Mouse (Mus musculus) kidney, postnatal 25 days (tissue): ENCODE results near the gene Nfkbib.

Source experiments
- DNase-seq, 2 experiments: peaks; one replicate each; pipeline ENCODE4 v3.0.0; 2021; ENCODE audit warnings: mixed read lengths in 2 of 2

The Nfkbib gene

DNA sequence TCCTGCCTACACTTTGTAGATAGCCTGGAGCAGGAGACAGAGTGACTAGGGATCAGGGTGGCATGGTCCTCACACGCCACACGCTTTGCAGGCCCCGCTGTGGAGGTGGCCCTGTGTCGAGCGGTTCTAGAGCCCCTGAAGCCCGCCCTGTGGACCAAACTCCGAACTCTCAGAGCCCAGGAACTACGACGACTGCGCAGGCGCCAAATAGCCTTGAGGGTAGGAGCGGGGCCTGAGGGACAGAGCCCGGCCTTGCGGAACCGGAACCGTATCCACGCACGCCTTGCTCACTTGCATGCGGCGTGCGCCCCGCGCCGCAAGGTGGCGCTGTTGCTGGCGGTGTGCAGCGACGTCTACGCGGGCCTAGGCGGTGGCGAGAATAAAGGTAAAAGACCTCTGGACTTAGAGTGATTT is 29.3 kb upstream of the Nfkbib start:
- DNase-seq, result peak; percentile 89 to 91

- DNase-seq, result no peak
These were observed 28.5 kb upstream of the Nfkbib start for GRCm38 (mm10) chr7:28795832-28796231.

- no peak for DNase-seq
These were observed 27.2 kb upstream of the Nfkbib start for GRCm38 (mm10) chr7:28794496-28794895.

DNA sequence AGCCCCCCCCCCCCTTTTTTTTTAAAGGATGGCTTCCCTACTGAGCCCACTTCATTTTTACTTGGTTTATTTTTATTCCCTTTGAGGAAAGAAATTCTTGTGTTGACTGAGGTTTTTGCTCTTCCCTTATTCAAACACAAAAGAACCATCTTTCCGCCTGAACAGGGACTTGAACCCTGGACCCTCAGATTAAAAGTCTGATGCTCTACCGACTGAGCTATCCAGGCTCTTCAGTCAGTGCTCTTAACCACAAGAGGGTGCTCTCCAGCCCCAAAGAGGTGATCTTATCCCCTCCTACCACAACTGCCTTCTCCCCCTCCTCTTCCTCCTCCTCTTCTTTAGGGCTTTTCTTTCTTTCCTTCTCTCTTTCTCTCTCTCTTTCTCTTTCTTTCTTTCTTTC is 26.5 kb upstream of the Nfkbib start:
- DNase-seq, result peak; percentile 62

DNA sequence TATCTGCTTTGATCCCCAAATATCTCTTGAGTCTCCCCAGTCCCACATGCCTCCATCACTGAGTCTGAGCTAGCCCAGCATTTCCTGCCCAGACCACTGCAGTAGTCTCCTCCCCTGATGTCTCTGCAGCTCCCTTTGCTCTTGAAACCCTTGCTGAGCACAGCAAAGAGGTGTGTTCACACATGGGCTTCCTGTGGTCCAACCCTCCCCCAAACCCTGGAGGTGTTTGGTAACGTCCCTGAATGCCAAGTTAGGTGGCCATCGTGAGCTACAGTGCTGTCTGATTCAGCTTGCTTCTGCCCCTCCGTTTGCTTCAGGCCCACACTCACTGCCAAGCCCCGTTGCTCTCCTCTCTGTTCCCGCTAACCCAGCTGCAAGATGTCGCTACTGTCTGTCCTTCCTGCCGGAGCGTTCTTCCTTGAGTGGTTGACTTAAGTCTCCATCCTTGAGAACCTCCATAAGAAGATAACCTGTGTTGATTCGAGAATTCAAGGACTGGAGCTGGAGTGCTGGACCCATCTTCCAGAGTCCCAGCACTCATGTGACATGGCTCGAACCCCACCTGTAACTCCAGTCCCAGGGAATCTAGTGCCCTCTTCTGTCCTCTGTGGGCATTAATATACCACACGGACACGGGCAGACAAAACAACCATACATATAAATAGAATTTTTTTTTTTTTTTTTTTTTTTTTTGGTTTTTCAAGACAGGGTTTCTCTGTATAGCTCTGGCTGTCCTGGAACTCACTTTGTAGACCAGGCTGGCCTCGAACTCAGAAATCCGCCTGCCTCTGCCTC is 25.3 kb upstream of the Nfkbib start:
- DNase-seq, result no peak

- no peak for DNase-seq
These were observed 24.4 kb upstream of the Nfkbib start for GRCm38 (mm10) chr7:28791706-28792105.

DNA sequence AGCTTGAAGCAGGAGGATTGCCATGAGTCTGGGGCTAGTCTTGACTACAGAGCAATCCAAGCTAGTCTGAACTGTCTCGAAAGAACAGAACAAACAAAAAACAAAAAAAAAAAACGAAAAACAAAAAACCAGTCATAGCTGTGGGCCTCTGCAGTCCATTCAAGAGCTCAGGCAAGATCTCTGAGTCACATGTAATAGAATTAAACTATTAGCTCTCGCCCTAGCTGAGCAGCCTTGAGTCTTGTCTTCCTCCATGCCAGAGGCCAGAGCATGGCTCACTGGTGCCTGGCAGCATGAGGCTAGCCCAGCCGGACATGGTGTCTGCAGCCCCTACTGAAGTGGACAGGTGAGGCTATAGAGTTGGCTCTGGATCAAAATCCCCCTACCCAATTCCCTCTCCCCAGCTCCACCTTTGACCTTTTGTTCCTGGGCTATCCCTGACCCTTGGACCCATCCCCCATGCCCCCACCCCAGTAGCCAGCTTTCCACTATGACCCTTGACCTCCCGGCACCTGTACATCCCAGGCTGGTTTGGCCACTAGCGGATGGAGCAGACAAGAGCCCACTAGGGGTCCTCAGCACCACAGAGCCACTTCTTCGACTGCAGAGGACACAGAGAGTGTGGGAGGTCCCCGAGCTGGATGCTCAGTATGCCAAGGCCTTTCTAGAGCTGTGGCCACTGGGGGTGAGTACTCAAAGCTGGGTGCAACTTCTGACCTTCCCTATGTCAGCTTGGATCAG is 22.9 kb upstream of the Nfkbib start:
- DNase-seq, result peak; percentile 46 to 72

DNA sequence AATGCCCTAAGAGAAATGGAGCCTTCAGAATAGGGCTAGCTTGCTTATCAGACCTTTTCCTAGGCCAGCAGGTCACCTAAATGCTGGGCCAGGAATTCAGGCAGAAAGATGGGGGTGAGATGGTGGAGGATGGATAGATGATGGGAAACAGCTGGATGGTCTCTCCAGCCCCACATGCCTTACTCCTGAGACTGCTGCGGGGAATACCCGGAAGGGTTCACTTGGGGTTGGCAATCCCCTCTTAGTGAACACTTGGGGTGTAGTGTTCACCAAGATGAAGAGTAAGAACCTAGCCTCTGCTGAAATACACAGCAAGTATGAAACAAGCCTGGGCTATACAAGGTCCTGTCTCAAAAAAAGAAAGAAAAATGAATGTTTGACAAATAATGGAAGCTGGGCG is 21.9 kb upstream of the Nfkbib start:
- no peak for DNase-seq

- DNase-seq, result no peak
These were observed 21.2 kb upstream of the Nfkbib start, which contains the start of gene Rinl for GRCm38 (mm10) chr7:28788307-28789195. Rinl (plus strand) TSS chr7:28788969.

- DNase-seq, result no peak
These were observed 20.6 kb upstream of the Nfkbib start for GRCm38 (mm10) chr7:28787884-28788283.

DNA sequence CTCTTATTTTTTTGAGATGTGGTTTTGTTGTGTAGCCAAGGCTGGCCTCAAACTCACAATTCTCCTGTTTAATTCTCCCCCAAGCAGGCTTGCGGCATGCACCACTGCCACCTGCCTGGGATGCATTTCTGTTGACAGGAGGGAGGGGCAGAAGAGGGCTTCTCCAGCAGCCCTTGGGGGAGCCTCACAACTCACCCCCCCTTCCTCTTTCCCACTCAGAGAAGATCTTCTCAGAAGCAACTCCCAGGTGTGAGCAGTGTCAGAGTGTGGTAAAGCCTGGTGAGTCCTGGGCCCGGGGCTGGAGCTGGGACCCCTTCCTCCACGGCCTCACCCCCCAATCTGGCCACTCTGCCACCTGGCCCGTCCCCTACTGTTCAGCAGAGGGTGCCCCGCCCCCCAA is 17.8 kb upstream of the Nfkbib start:
- no peak for DNase-seq

- DNase-seq, result no peak
These were observed 13.9 kb upstream of the Nfkbib start for GRCm38 (mm10) chr7:28781261-28781663.

- peak in 1 of 2 experiments; percentile 43 for DNase-seq
These were observed 13.5 kb upstream of the Nfkbib start for GRCm38 (mm10) chr7:28780857-28781256.

- DNase-seq, result peak; percentile 84 to 94
These were observed 12.9 kb upstream of the Nfkbib start for GRCm38 (mm10) chr7:28780067-28780658.

- DNase-seq, result no peak
These were observed 11.5 kb upstream of the Nfkbib start for GRCm38 (mm10) chr7:28778825-28779224.

GRCm38 (mm10) chr7:28775129-28775528 is 7.8 kb upstream of the Nfkbib start:
- no peak for DNase-seq

- DNase-seq, result no peak
These were observed 6.9 kb upstream of the Nfkbib start for GRCm38 (mm10) chr7:28774164-28774563.

GRCm38 (mm10) chr7:28773163-28773562 is 5.9 kb upstream of the Nfkbib start:
- no peak for DNase-seq

DNA sequence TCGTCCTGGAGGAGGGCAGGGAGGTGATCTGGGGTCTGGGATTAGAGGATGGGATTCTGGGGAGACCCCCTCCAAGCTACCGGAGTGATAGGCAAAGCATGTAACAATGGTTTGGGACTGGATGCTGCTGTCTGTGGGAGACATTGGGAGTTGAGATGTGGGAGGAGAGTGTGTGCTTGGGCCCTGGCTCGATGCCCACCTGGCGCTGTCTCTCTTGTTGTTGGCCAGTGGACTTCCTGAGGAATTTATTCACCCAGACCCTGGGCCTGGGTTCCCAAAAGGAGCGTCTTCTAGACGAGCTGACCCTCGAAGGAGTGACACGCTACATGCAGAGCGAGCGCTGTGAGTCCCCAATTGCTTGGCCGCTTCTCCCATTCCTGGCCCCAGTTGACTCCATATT is 4.6 kb upstream of the Nfkbib start:
- DNase-seq, result peak in 1 of 2 experiments; percentile 50

DNA sequence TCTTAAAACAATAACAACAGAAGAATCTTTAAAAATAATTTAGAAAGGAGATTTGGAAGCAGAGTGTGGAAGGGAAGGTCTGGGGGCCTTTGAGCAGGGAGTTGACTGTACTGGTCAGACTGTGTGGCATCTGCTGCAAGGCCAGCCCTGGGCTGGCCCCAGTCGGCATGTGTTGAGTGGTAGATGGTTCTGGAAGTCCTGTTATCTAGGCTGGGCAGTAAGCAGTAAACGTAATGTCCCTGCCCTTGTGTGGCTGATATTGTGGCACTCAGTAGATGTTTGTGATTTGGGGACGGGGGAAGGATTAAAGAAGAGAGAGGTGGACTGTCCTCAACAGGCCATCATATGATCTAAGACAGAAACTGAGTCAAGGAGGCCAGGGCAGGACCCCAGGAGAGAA is 3.0 kb upstream of the Nfkbib start:
- DNase-seq, result no peak

- DNase-seq, result no peak
These were observed 2.2 kb upstream of the Nfkbib start for GRCm38 (mm10) chr7:28769414-28769958.

DNA sequence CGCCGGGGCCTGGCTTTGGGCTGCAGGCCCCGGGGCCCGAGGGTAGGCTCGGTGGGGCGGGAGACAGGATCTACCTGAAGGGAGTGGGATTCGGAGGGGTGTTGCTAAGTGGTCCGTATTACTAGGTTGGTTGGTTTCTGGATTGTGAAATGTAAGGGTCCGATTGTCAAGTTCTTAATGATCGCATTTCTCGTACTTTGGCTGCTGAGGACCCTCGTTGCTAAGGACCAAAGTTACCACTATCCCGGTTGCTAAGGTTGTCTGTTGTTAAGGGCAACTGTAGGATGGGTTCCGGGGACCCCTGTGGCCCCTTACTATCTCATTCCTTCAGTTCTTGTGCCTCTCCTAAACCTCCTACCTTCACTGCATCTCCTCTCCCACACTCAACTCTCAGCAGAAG is 402 bp downstream of the Nfkbib start:
- DNase-seq, result no peak
